Mouse (Mus musculus) ES-E14 (cell line): Measurements from ENCODE around the gene Pip5kl1.

ENCODE experiments used
- CHD2 ChIP-seq: IDR thresholded peaks from 2 replicates; pipeline ENCODE4 v1.6.1; 2014; ENCODE audit warnings: mild to moderate bottlenecking, low read depth, low read length, inconsistent platforms
- MAFK ChIP-seq: IDR thresholded peaks from 2 replicates; pipeline ENCODE4 v1.6.1; 2014; ENCODE audit warnings: mild to moderate bottlenecking, low read depth, low read length, inconsistent platforms; ENCODE audit not compliant: insufficient read depth
- ZC3H11A ChIP-seq: IDR thresholded peaks from 2 replicates; pipeline ENCODE4 v1.6.1; 2012; ENCODE audit warnings: low read depth, mild to moderate bottlenecking, inconsistent platforms, low read length, borderline replicate concordance
- ZNF384 ChIP-seq: IDR thresholded peaks from 2 replicates; pipeline ENCODE4 v1.6.1; 2012; ENCODE audit warnings: low read depth, low read length, inconsistent platforms

DNA sequence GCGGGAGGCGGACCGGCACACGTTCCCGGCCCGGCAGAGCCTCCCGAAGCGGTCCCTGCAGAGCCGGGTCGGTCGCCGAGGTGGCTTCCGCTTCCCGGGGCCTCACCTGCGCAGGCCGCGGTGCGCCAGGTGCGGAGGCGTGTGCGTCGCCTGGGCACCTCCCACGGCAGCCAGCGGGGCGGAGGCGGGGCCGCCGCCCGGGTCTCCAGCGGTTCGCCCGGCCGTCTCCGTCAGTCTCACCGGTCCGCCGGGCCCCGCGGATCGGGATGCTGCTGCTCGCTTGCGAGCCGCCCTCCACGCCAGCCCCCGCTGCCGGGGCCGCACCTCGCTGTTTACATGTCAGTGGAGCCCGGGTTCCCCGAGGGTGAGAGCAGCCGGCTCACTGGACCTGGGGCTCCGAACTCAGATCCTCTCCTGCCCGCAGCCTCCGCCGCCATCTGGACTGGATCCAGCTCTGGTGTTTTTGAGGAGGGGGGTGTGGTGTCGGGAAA, 39.1 kb upstream of the Pip5kl1 start:
- TF ChIP-seq ZNF384 (no peak), ZC3H11A (no peak), CHD2 (no peak), MAFK (no peak)
